Mouse (Mus musculus): ENCODE data around the gene Hoxd8. TPM values are rescaled to one million over a fixed set of nuclear protein-coding genes. Genes with fewer than 3 reads are reported as not detected.

The Hoxd8 gene
- polyA plus RNA-seq, 1 experiment from 2014 or later = 2.7 TPM

- no peaks in the 10 kb centered on the region for H3K36me3 ChIP-seq (ENCODE audit: control insufficient read depth, insufficient read depth)
- H3K4me3 ChIP-seq (ENCODE audit: low read depth, low read length) = peak overlapping the region; percentile 42
- peaks cover 96% of the 10 kb centered on the region for H3K27me3 ChIP-seq (replicated peaks; ENCODE audit: control insufficient read depth, insufficient read depth, low read length)
- no peaks in the 10 kb centered on the region for H3K9me3 ChIP-seq (ENCODE audit: control insufficient read depth)
- under 1% methylated on average over 65 of the region's 74 CpGs for WGBS
- no peak for TF ChIP-seq CTCF (IDR thresholded peaks at IDR 0.05; ENCODE audit: low read depth)
- peak; percentile 25; the same call in 1 of the 2 replicates for ATAC-seq
- no peak overlapping the region for H3K27ac ChIP-seq (ENCODE audit: low read depth, low read length)
- no peak overlapping the region for H3K9ac ChIP-seq (ENCODE audit: low read depth, low read length)
- peak overlapping the region; percentile 71 for H3K4me2 ChIP-seq (replicated peaks; ENCODE audit: low read depth)
- H3K4me1 ChIP-seq (replicated peaks; ENCODE audit: control insufficient read depth, insufficient read depth, low read length) = 0 out of 2 replicates have a peak, but pooled peaks cover 3% of the 10 kb centered on the region
Measured at GRCm38 (mm10) chr2:74668370-74669229, 35.8 kb upstream of the Hoxd8 start.

GRCm38 (mm10) chr2:74669230-74669578 is 35.2 kb upstream of the Hoxd8 start:
- Histone ChIP-seq H3K27ac (ENCODE audit: low read depth, low read length) (no peak overlapping the region), H3K27me3 (replicated peaks; ENCODE audit: control insufficient read depth, insufficient read depth, low read length) (peaks cover 96% of the 10 kb centered on the region), H3K4me3 (ENCODE audit: low read depth, low read length) (no peak overlapping the region), H3K4me1 (replicated peaks; ENCODE audit: control insufficient read depth, insufficient read depth, low read length) (0 out of 2 replicates have a peak, but pooled peaks cover 3% of the 10 kb centered on the region), H3K4me2 (replicated peaks; ENCODE audit: low read depth) (no peak overlapping the region), H3K36me3 (ENCODE audit: control insufficient read depth, insufficient read depth) (no peaks in the 10 kb centered on the region), H3K9ac (ENCODE audit: low read depth, low read length) (no peak overlapping the region), H3K9me3 (ENCODE audit: control insufficient read depth) (no peaks in the 10 kb centered on the region)
- WGBS = 1% methylated on average over 3 of the region's 3 CpGs
- no peak for TF ChIP-seq CTCF (IDR thresholded peaks at IDR 0.05; ENCODE audit: low read depth)
- no peak for ATAC-seq

GRCm38 (mm10) chr2:74669650-74670235 is 34.7 kb upstream of the Hoxd8 start:
- no peak overlapping the region for H3K4me3 ChIP-seq (ENCODE audit: low read depth, low read length)
- no peak for ATAC-seq
- no peaks in the 10 kb centered on the region for H3K9me3 ChIP-seq (ENCODE audit: control insufficient read depth)
- WGBS = 2% methylated on average over 14 of the region's 14 CpGs
- TF ChIP-seq CTCF (IDR thresholded peaks at IDR 0.05; ENCODE audit: low read depth) = no peak
- H3K4me1 ChIP-seq (replicated peaks; ENCODE audit: control insufficient read depth, insufficient read depth, low read length) = 0 out of 2 replicates have a peak, but pooled peaks cover 3% of the 10 kb centered on the region
- H3K27me3 ChIP-seq (replicated peaks; ENCODE audit: control insufficient read depth, insufficient read depth, low read length) = peaks cover 96% of the 10 kb centered on the region
- no peak overlapping the region for H3K4me2 ChIP-seq (replicated peaks; ENCODE audit: low read depth)
- no peak overlapping the region for H3K9ac ChIP-seq (ENCODE audit: low read depth, low read length)
- H3K36me3 ChIP-seq (ENCODE audit: control insufficient read depth, insufficient read depth) = no peaks in the 10 kb centered on the region
- no peak overlapping the region for H3K27ac ChIP-seq (ENCODE audit: low read depth, low read length)

- no peak overlapping the region for H3K27ac ChIP-seq (ENCODE audit: low read depth, low read length)
- no peak for ATAC-seq
- H3K4me1 ChIP-seq (replicated peaks; ENCODE audit: control insufficient read depth, insufficient read depth, low read length) = 0 out of 2 replicates have a peak, but pooled peaks cover 3% of the 10 kb centered on the region
- no peaks in the 10 kb centered on the region for H3K36me3 ChIP-seq (ENCODE audit: control insufficient read depth, insufficient read depth)
- H3K27me3 ChIP-seq (replicated peaks; ENCODE audit: control insufficient read depth, insufficient read depth, low read length) = peaks cover 97% of the 10 kb centered on the region
- H3K9me3 ChIP-seq (ENCODE audit: control insufficient read depth) = no peaks in the 10 kb centered on the region
- H3K4me3 ChIP-seq (ENCODE audit: low read depth, low read length) = no peak overlapping the region
- no peak overlapping the region for H3K9ac ChIP-seq (ENCODE audit: low read depth, low read length)
- TF ChIP-seq CTCF (IDR thresholded peaks at IDR 0.05; ENCODE audit: low read depth) = no peak
- no peak overlapping the region for H3K4me2 ChIP-seq (replicated peaks; ENCODE audit: low read depth)
- 5% methylated on average over 3 of the region's 3 CpGs for WGBS
Measured at GRCm38 (mm10) chr2:74670632-74671188, 33.7 kb upstream of the Hoxd8 start.

- no peak overlapping the region for H3K9ac ChIP-seq (ENCODE audit: low read depth, low read length)
- peaks cover 99% of the 10 kb centered on the region for H3K27me3 ChIP-seq (replicated peaks; ENCODE audit: control insufficient read depth, insufficient read depth, low read length)
- H3K4me2 ChIP-seq (replicated peaks; ENCODE audit: low read depth) = peak overlapping the region; percentile 33
- no peak overlapping the region for H3K27ac ChIP-seq (ENCODE audit: low read depth, low read length)
- TF ChIP-seq CTCF (IDR thresholded peaks at IDR 0.05; ENCODE audit: low read depth) = no peak
- ATAC-seq = no peak
- 0 out of 2 replicates have a peak, but pooled peaks cover 3% of the 10 kb centered on the region for H3K4me1 ChIP-seq (replicated peaks; ENCODE audit: control insufficient read depth, insufficient read depth, low read length)
- H3K4me3 ChIP-seq (ENCODE audit: low read depth, low read length) = peak overlapping the region; percentile 38; the same call in 1 of the 2 replicates
- no peaks in the 10 kb centered on the region for H3K9me3 ChIP-seq (ENCODE audit: control insufficient read depth)
- 13% methylated on average over 5 of the region's 5 CpGs for WGBS
- H3K36me3 ChIP-seq (ENCODE audit: control insufficient read depth, insufficient read depth) = no peaks in the 10 kb centered on the region
Measured at GRCm38 (mm10) chr2:74671847-74672246, 32.6 kb upstream of the Hoxd8 start.
